Mouse (Mus musculus) CH12.LX (cell line): ENCODE data around the gene Tomm6. TPM values are rescaled to one million over a fixed set of nuclear protein-coding genes. Genes with fewer than 3 reads are reported as not detected.

ENCODE experiments used
- DNase-seq: peaks from one replicate; pipeline ENCODE4 v3.0.0-alpha.2; 2013; ENCODE audit errors: extremely low read depth
- H3K27ac ChIP-seq: 2 replicates; pipeline ENCODE4 v1.5.1; 2012; ENCODE audit warnings: low read depth, mild to moderate bottlenecking, control low read depth, moderate library complexity; ENCODE audit not compliant: insufficient read depth
- H3K27me3 ChIP-seq: replicated peaks from 2 replicates; pipeline ENCODE3; 2012; ENCODE audit warnings: inconsistent platforms
- H3K36me3 ChIP-seq, 2 experiments: replicated peaks in 1 of 2; 2 replicates each; pipeline versions ENCODE3 to v1.6.1; 2012; ENCODE audit warnings: inconsistent platforms in 1 of 2, low read length in 1 of 2, mild to moderate bottlenecking in 1 of 2, mixed read lengths in 1 of 2, moderate library complexity in 1 of 2; ENCODE audit not compliant: control insufficient read depth in 1 of 2, insufficient read depth in 1 of 2
- H3K4me1 ChIP-seq, 2 experiments: 2 replicates each; pipeline ENCODE4 v1.6.1; 2012; ENCODE audit warnings: inconsistent platforms in 1 of 2, moderate library complexity in 1 of 2; ENCODE audit not compliant: insufficient read depth in 2 of 2, control insufficient read depth in 1 of 2
- H3K4me2 ChIP-seq: 2 replicates; pipeline ENCODE4 v1.6.1; 2012; ENCODE audit warnings: low read depth, mild to moderate bottlenecking, control low read depth; ENCODE audit not compliant: poor library complexity, insufficient read depth, severe bottlenecking
- H3K4me3 ChIP-seq, 3 experiments: fragments of 150-350 bp in 1 of 3; sonication (generic) in 1 of 3; replicated peaks in 1 of 3; 2 replicates each; pipeline versions ENCODE3 to v1.5.1; 2011 to 2012; ENCODE audit warnings: low read depth in 2 of 3, low read length in 2 of 3, mild to moderate bottlenecking in 2 of 3, moderate library complexity in 2 of 3, control low read depth in 1 of 3, improper control_type of control experiment in 1 of 3, inconsistent platforms in 1 of 3, mixed read lengths in 1 of 3; ENCODE audit not compliant: poor library complexity in 1 of 3
- H3K79me2 ChIP-seq: replicated peaks from 2 replicates; pipeline ENCODE4 v1.6.1; 2012; ENCODE audit warnings: mild to moderate bottlenecking, moderate library complexity; ENCODE audit not compliant: control insufficient read depth, poor library complexity, insufficient read depth, severe bottlenecking; ENCODE audit errors: extremely low read depth
- H3K9ac ChIP-seq: 2 replicates; pipeline ENCODE4 v1.6.1; 2012; ENCODE audit warnings: low read depth, mild to moderate bottlenecking, control low read depth, moderate library complexity; ENCODE audit not compliant: insufficient read depth
- H3K9me3 ChIP-seq: replicated peaks from 2 replicates; pipeline ENCODE3; 2012; ENCODE audit warnings: low read length, inconsistent platforms, mixed read lengths
- BHLHE40 ChIP-seq: IDR thresholded peaks from 2 replicates; pipeline ENCODE4 v1.6.1; 2011; ENCODE audit warnings: mild to moderate bottlenecking, low read depth, low read length, improper control_type of control experiment
- CHD1 ChIP-seq: IDR thresholded peaks from 2 replicates; pipeline ENCODE4 v1.6.1; 2012; ENCODE audit warnings: low read depth, low read length, improper control_type of control experiment, inconsistent platforms
- CTCF ChIP-seq, 2 experiments: IDR thresholded peaks in 1 of 2; conservative IDR thresholded peaks in 1 of 2; 2 replicates each; pipeline ENCODE4 v1.5.1; 2011 to 2012; ENCODE audit warnings: low read depth in 2 of 2, low read length in 2 of 2, improper control_type of control experiment in 1 of 2, inconsistent platforms in 1 of 2, mild to moderate bottlenecking in 1 of 2, moderate library complexity in 1 of 2
- E2F4 ChIP-seq: IDR thresholded peaks from 2 replicates; pipeline ENCODE4 v1.6.1; 2011; ENCODE audit warnings: low read depth, low read length, improper control_type of control experiment; ENCODE audit not compliant: insufficient replicate concordance
- ELF1 ChIP-seq: IDR thresholded peaks from 2 replicates; pipeline ENCODE4 v1.6.1; 2014; ENCODE audit warnings: low read depth, mild to moderate bottlenecking, inconsistent platforms, low read length, improper control_type of control experiment
- ETS1 ChIP-seq: conservative IDR thresholded peaks from 2 replicates; pipeline ENCODE4 v1.6.1; 2012; ENCODE audit warnings: low read depth, mild to moderate bottlenecking, inconsistent platforms, low read length, improper control_type of control experiment, moderate library complexity
- HCFC1 ChIP-seq: IDR thresholded peaks from 2 replicates; pipeline ENCODE4 v1.6.1; 2012; ENCODE audit warnings: low read depth, mild to moderate bottlenecking, inconsistent platforms, low read length, improper control_type of control experiment
- IRF4 ChIP-seq: IDR thresholded peaks from 2 replicates; pipeline ENCODE4 v1.6.1; 2014; ENCODE audit warnings: low read depth, mild to moderate bottlenecking, inconsistent platforms, low read length, improper control_type of control experiment
- KAT2A ChIP-seq: IDR thresholded peaks from 2 replicates; pipeline ENCODE4 v1.6.1; 2012; ENCODE audit warnings: low read length, improper control_type of control experiment, inconsistent platforms; ENCODE audit not compliant: insufficient replicate concordance
- MAFK ChIP-seq: IDR thresholded peaks from 2 replicates; pipeline ENCODE4 v1.6.1; 2011; ENCODE audit warnings: low read length, improper control_type of control experiment; ENCODE audit not compliant: insufficient replicate concordance
- MAZ ChIP-seq: IDR thresholded peaks from 2 replicates; pipeline ENCODE4 v1.6.1; 2012; ENCODE audit warnings: low read depth, mild to moderate bottlenecking, inconsistent platforms, low read length, improper control_type of control experiment, moderate library complexity
- MXI1 ChIP-seq: IDR thresholded peaks from 2 replicates; pipeline ENCODE4 v1.6.1; 2011; ENCODE audit warnings: mild to moderate bottlenecking, low read depth, low read length, improper control_type of control experiment
- MYC ChIP-seq: IDR thresholded peaks from 2 replicates; pipeline ENCODE4 v1.6.1; 2011; ENCODE audit warnings: low read depth, mild to moderate bottlenecking, improper control_type of control experiment, low read length
- NELFE ChIP-seq: IDR thresholded peaks from 2 replicates; pipeline ENCODE4 v1.6.1; 2011; ENCODE audit warnings: low read depth, low read length, improper control_type of control experiment
- PAX5 ChIP-seq: IDR thresholded peaks from 2 replicates; pipeline ENCODE4 v1.6.1; 2012; ENCODE audit warnings: low read length, inconsistent platforms, mixed read lengths
- POLR2A ChIP-seq: IDR thresholded peaks from 2 replicates; pipeline ENCODE4 v1.6.1; 2011; ENCODE audit warnings: low read depth, mild to moderate bottlenecking, improper control_type of control experiment, low read length
- RCOR1 ChIP-seq: conservative IDR thresholded peaks from 2 replicates; pipeline ENCODE4 v1.6.1; 2012; ENCODE audit warnings: low read depth, mild to moderate bottlenecking, inconsistent platforms, low read length, improper control_type of control experiment
- SMC3 ChIP-seq: IDR thresholded peaks from 2 replicates; pipeline ENCODE4 v1.6.1; 2011; ENCODE audit warnings: low read depth, low read length, improper control_type of control experiment
- UBTF ChIP-seq: IDR thresholded peaks from 2 replicates; pipeline ENCODE4 v1.6.1; 2012; ENCODE audit warnings: low read depth, mild to moderate bottlenecking, inconsistent platforms, low read length, improper control_type of control experiment, moderate library complexity
- USF1 ChIP-seq: IDR thresholded peaks from 2 replicates; pipeline ENCODE4 v1.6.1; 2014; ENCODE audit warnings: low read depth, mild to moderate bottlenecking, inconsistent platforms, low read length, improper control_type of control experiment
- ZC3H11A ChIP-seq: IDR thresholded peaks from 2 replicates; pipeline ENCODE4 v1.6.1; 2012; ENCODE audit warnings: low read depth, mild to moderate bottlenecking, inconsistent platforms, low read length, improper control_type of control experiment
- ZKSCAN1 ChIP-seq: IDR thresholded peaks from 2 replicates; pipeline ENCODE4 v1.6.1; 2012; ENCODE audit warnings: low read depth, inconsistent platforms, low read length, improper control_type of control experiment, borderline replicate concordance
- ZMIZ1 ChIP-seq: IDR thresholded peaks from 2 replicates; pipeline ENCODE4 v1.6.1; 2012; ENCODE audit warnings: low read depth, mild to moderate bottlenecking, inconsistent platforms, low read length, improper control_type of control experiment
- ZNF384 ChIP-seq: IDR thresholded peaks from 2 replicates; pipeline ENCODE4 v1.6.1; 2012; ENCODE audit warnings: low read depth, low read length, improper control_type of control experiment, inconsistent platforms
- dilution Hi-C: fragments of 300-500 bp; cut with MboI; formaldehyde crosslinking; loops from 2 replicates; pipeline ENCODE4 v1.14.3; 2020; ENCODE audit warnings: low sequenced_read_pairs; ENCODE audit not compliant: extremely low pct_unique_long_range_greater_than_20kb, extremely low pct_ligation_motif_present
- in situ Hi-C: fragments of 300-500 bp; cut with MboI; formaldehyde crosslinking; loops from 3 replicates; pipeline ENCODE4 v1.14.3; 2019; ENCODE audit warnings: low sequenced_read_pairs, low pct_ligation_motif_present, low pct_unique_long_range_greater_than_20kb, mixed read lengths
- polyA plus RNA-seq: library from polyadenylated mRNA; unstranded; fragments of >175 nt; gene quantifications from 2 replicates; pipeline ENCODE4 v1.2.1, GENCODE M21; 2012; ENCODE audit warnings: low read depth; ENCODE audit not compliant: insufficient read length
- total RNA-seq, 2 experiments: library from RNA; depleted of rRNA; stranded (reverse); fragments of 300-350 nt in 1 of 2; fragments of >200 nt in 1 of 2; gene quantifications; 2 replicates each; pipeline ENCODE4 v1.2.3; 2012 to 2014

Tomm6 gene
- total and polyA plus RNA-seq, 3 experiments: 26.4 to 424 (median 46.1) TPM

DNA sequence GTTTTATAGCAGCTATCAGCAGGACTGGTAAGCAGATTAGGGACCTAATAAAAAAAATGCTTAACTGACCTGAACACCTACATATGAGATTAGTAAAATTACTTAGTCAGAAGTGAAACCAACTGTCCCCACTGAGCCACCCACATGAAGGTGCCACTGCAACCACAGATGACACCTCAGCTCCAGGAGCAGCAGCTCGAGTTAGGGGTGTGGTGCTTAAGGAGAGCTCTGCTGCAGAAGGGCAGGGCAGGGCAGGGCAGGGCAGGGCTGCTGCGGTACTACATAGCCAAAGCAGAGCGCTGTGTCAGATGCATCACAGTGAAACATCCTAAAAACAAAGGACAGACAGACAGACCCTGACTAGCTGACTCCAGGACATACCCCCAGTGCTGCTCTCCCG, 5.3 kb downstream of the Tomm6 start:
- in situ Hi-C loops: no loop called here
- dilution Hi-C loops: no loop called here
- TF ChIP-seq MAZ: no peak
- TF ChIP-seq ZNF384: no peak
- no peak for TF ChIP-seq SMC3
- TF ChIP-seq HCFC1: no peak
- no peak for TF ChIP-seq CTCF (conservative IDR thresholded peaks at IDR 0.05 in 1 of 2, IDR thresholded peaks at IDR 0.05 in 1 of 2; ENCODE audit: low read depth in 2 of 2, low read length in 2 of 2)
- no peak for TF ChIP-seq MXI1
- no peak for TF ChIP-seq NELFE
- no peak for TF ChIP-seq BHLHE40
- TF ChIP-seq ZKSCAN1: no peak
- TF ChIP-seq KAT2A: no peak
- TF ChIP-seq POLR2A: no peak
- TF ChIP-seq UBTF: no peak
- TF ChIP-seq IRF4: no peak
- no peak for TF ChIP-seq USF1
- no peak for TF ChIP-seq CHD1
- TF ChIP-seq MYC: no peak
- TF ChIP-seq MAFK: no peak
- no peak for TF ChIP-seq ETS1
- no peak for TF ChIP-seq ELF1
- TF ChIP-seq RCOR1: no peak
- TF ChIP-seq, all 38 proteins: peak for 0
- Histone ChIP-seq H3K36me3 (peaks cover 41 to 81% of the 10 kb centered on the region in 2 experiments), H3K4me1 (peaks cover 8 to 22% of the 10 kb centered on the region in 2 experiments), H3K27me3 (no peaks in the 10 kb centered on the region), H3K79me2 (peaks cover 10% of the 10 kb centered on the region), H3K9ac (no peak overlapping the region), H3K4me2 (no peak overlapping the region), H3K27ac (no peak overlapping the region), H3K4me3 (no peak overlapping the region), H3K9me3 (no peaks in the 10 kb centered on the region)
- no peak for DNase-seq

DNA sequence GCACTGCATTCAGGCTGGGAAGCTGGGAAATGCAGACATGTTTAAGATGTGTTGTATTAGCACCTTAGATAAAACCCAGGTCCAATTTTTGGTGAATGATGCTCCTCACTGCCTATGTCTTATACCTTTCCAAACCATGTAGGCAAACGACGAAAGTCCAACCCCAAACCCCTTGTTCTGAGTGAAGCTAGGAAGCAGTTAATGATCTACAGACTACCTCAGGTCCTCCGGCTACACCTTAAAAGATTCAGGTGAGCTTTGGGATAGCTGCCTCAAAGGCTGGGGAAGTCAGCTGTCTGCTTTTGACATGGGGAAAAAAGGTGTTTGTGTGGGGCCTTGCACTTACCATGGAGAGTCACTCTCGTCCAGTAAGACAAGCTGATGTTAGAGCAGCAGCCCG, 9.5 kb downstream of the Tomm6 start:
- Histone ChIP-seq H3K9ac (no peak overlapping the region), H3K4me2 (no peak overlapping the region), H3K79me2 (no peaks in the 10 kb centered on the region), H3K9me3 (no peaks in the 10 kb centered on the region), H3K4me1 (peaks cover 5 to 20% of the 10 kb centered on the region in 2 experiments), H3K27ac (no peak overlapping the region), H3K36me3 (peaks cover 28 to 74% of the 10 kb centered on the region in 2 experiments), H3K4me3 (no peak overlapping the region), H3K27me3 (no peaks in the 10 kb centered on the region)
- no peak for TF ChIP-seq ZC3H11A
- no peak for TF ChIP-seq ZMIZ1
- TF ChIP-seq POLR2A: no peak
- TF ChIP-seq E2F4: no peak
- TF ChIP-seq PAX5: no peak
- TF ChIP-seq CHD1: no peak
- TF ChIP-seq BHLHE40: no peak
- in situ Hi-C loops (no loop called here), dilution Hi-C loops (no loop called here)
- no peak for DNase-seq
